Mouse (Mus musculus) kidney, embryonic 14.5 days (tissue): ENCODE data around the gene Zbtb17. TPM values are rescaled to one million over a fixed set of nuclear protein-coding genes. Genes with fewer than 3 reads are reported as not detected.
A peak's percentile ranks its signal among the peaks of the same experiment; 100 is the strongest.

Experiments
- ATAC-seq: fragments of 200-750 bp; cut with Nextera tagmentation; 2 replicates; pipeline ENCODE4 v1.8.0; 2017; ENCODE audit warnings: moderate number of reproducible peaks, mild to moderate bottlenecking, moderate TSS enrichment, moderate library complexity; ENCODE audit not compliant: low FRiP score, low TSS enrichment
- H3K27ac ChIP-seq: fragments of 300-500 bp; sonication (generic); 2 replicates; pipeline ENCODE4 v1.5.1; 2014; ENCODE audit warnings: low read depth, mild to moderate bottlenecking, low read length, moderate library complexity, mixed read lengths
- H3K27me3 ChIP-seq: fragments of 300-500 bp; sonication (generic); 2 replicates; pipeline ENCODE4 v1.6.1; 2014; ENCODE audit warnings: mild to moderate bottlenecking, low read length; ENCODE audit not compliant: control insufficient read depth, insufficient read depth
- H3K36me3 ChIP-seq: fragments of 300-500 bp; sonication (generic); 2 replicates; pipeline ENCODE4 v1.6.1; 2014; ENCODE audit warnings: low read length, mixed read lengths; ENCODE audit not compliant: control insufficient read depth, insufficient read depth
- H3K4me1 ChIP-seq: fragments of 300-500 bp; sonication (generic); 2 replicates; pipeline ENCODE4 v1.6.1; 2014; ENCODE audit warnings: low read length, mixed read lengths; ENCODE audit not compliant: control insufficient read depth, insufficient read depth
- H3K4me2 ChIP-seq: fragments of 300-500 bp; sonication (generic); replicated peaks from 2 replicates; pipeline ENCODE4 v1.6.1; 2014; ENCODE audit warnings: low read depth, mild to moderate bottlenecking, low read length
- H3K4me3 ChIP-seq: fragments of 300-500 bp; sonication (generic); 2 replicates; pipeline ENCODE4 v1.5.1; 2014; ENCODE audit warnings: mild to moderate bottlenecking, low read length
- H3K9ac ChIP-seq: fragments of 300-500 bp; sonication (generic); 2 replicates; pipeline ENCODE4 v1.6.1; 2014; ENCODE audit warnings: low read depth, mild to moderate bottlenecking, low read length, moderate library complexity
- H3K9me3 ChIP-seq: fragments of 300-500 bp; sonication (generic); 2 replicates; pipeline ENCODE4 v1.6.1; 2016; ENCODE audit warnings: low read length; ENCODE audit not compliant: control insufficient read depth
- WGBS: fragments of 180-500 bp; shearing (Covaris S2); extraction: QIAGEN DNeasy Blood & Tissue Kit; methylation state at CpG from one replicate; pipeline ENCODE4 v1.1.7; 2014; 5-methylcytosine and 5-hydroxymethylcytosine counted together
- polyA plus RNA-seq: library from polyadenylated mRNA; unstranded; fragments of >200 nt; fragmentation: Nextera tagmentation; extraction: Ambion mirVana; gene quantifications from 2 replicates; pipeline ENCODE4 v1.2.1, GENCODE M21; 2014

Zbtb17 gene
- 28.0 and 37.3 TPM in 2 replicates for polyA plus RNA-seq

GRCm38 (mm10) chr4:141444451-141445327 is at the start of gene Zbtb17:
TSS of gene Zbtb17 (plus strand) at chr4:141444654.
- WGBS = under 1% methylated on average over 81 of the region's 102 CpGs
- peak within 1 kb of the TSS; percentile 94 for H3K9ac ChIP-seq
- peaks cover 31% of the 10 kb centered on the region for H3K36me3 ChIP-seq
- peak within 1 kb of the TSS; percentile 96 for H3K4me3 ChIP-seq
- peaks cover 24% of the 10 kb centered on the region for H3K4me1 ChIP-seq
- peak within 1 kb of the TSS; percentile 77 for H3K4me2 ChIP-seq
- no peaks in the 10 kb centered on the region for H3K27me3 ChIP-seq
- no peaks in the 10 kb centered on the region for H3K9me3 ChIP-seq
- ATAC-seq = peak; percentile 92
- H3K27ac ChIP-seq = peak within 1 kb of the TSS; percentile 83

- no peaks in the 10 kb centered on the region; the same call in 1 of the 2 replicates for H3K4me1 ChIP-seq
- peak overlapping the region; percentile 31 for H3K4me2 ChIP-seq
- peak overlapping the region; percentile 9 for H3K4me3 ChIP-seq
- WGBS = 12% methylated on average over 16 of the region's 16 CpGs
- no peaks in the 10 kb centered on the region for H3K36me3 ChIP-seq
- H3K9ac ChIP-seq = no peak overlapping the region
- no peak overlapping the region for H3K27ac ChIP-seq
- no peaks in the 10 kb centered on the region for H3K27me3 ChIP-seq
- no peaks in the 10 kb centered on the region for H3K9me3 ChIP-seq
- no peak for ATAC-seq
These were observed 49.7 kb upstream of the Zbtb17 start for GRCm38 (mm10) chr4:141394751-141395150.

- no peaks in the 10 kb centered on the region; the same call in 1 of the 2 replicates for H3K4me1 ChIP-seq
- no peak overlapping the region for H3K4me3 ChIP-seq
- no peak overlapping the region for H3K9ac ChIP-seq
- 73% methylated on average over 12 of the region's 12 CpGs for WGBS
- no peaks in the 10 kb centered on the region for H3K36me3 ChIP-seq
- H3K4me2 ChIP-seq = no peak overlapping the region
- H3K27me3 ChIP-seq = no peaks in the 10 kb centered on the region
- ATAC-seq = no peak
- H3K27ac ChIP-seq = no peak overlapping the region
- H3K9me3 ChIP-seq = no peaks in the 10 kb centered on the region
These were observed 46.6 kb upstream of the Zbtb17 start for GRCm38 (mm10) chr4:141397861-141398260.

GRCm38 (mm10) chr4:141398545-141398944 is 45.9 kb upstream of the Zbtb17 start, which contains the start of gene Clcnka:
TSS of gene Clcnka (minus strand) at chr4:141398724.
- H3K27ac ChIP-seq = no peak within 1 kb of the TSS
- H3K9me3 ChIP-seq = no peaks in the 10 kb centered on the region
- H3K4me2 ChIP-seq = peak within 1 kb of the TSS; percentile 12
- H3K36me3 ChIP-seq = no peaks in the 10 kb centered on the region
- no peaks in the 10 kb centered on the region; the same call in 1 of the 2 replicates for H3K4me1 ChIP-seq
- no peak within 1 kb of the TSS for H3K4me3 ChIP-seq
- H3K9ac ChIP-seq = no peak within 1 kb of the TSS
- no peaks in the 10 kb centered on the region for H3K27me3 ChIP-seq
- 47% methylated on average over 12 of the region's 12 CpGs for WGBS
- no peak; the same call in 1 of the 2 replicates for ATAC-seq

GRCm38 (mm10) chr4:141400171-141400570 is 44.3 kb upstream of the Zbtb17 start:
- Histone ChIP-seq H3K4me2 (no peak overlapping the region), H3K27me3 (no peaks in the 10 kb centered on the region; the same call in 1 of the 2 replicates), H3K27ac (no peak overlapping the region), H3K4me3 (no peak overlapping the region), H3K4me1 (peaks cover 4% of the 10 kb centered on the region; the same call in 1 of the 2 replicates), H3K9me3 (no peaks in the 10 kb centered on the region), H3K9ac (no peak overlapping the region), H3K36me3 (no peaks in the 10 kb centered on the region)
- WGBS = 85% methylated on average over 15 of the region's 15 CpGs
- ATAC-seq = no peak

GRCm38 (mm10) chr4:141404518-141405313 is 39.7 kb upstream of the Zbtb17 start:
- H3K9ac ChIP-seq = peak overlapping the region; percentile 32; the same call in 1 of the 2 replicates

GRCm38 (mm10) chr4:141405314-141405622 is 39.2 kb upstream of the Zbtb17 start:
- Histone ChIP-seq H3K9me3 (no peaks in the 10 kb centered on the region), H3K27me3 (no peaks in the 10 kb centered on the region; the same call in 1 of the 2 replicates), H3K27ac (no peak overlapping the region), H3K36me3 (no peaks in the 10 kb centered on the region), H3K9ac (no peak overlapping the region), H3K4me2 (no peak overlapping the region), H3K4me1 (peaks cover 4% of the 10 kb centered on the region; the same call in 1 of the 2 replicates), H3K4me3 (no peak overlapping the region)
- no peak for ATAC-seq
- 87% methylated on average over 3 of the region's 3 CpGs for WGBS

More at GRCm38 (mm10) chr4:141404518-141405313, 39.7 kb upstream of the Zbtb17 start:
- peaks cover 4% of the 10 kb centered on the region; the same call in 1 of the 2 replicates for H3K4me1 ChIP-seq
- no peaks in the 10 kb centered on the region for H3K9me3 ChIP-seq
- no peak overlapping the region for H3K27ac ChIP-seq
- H3K36me3 ChIP-seq = no peaks in the 10 kb centered on the region
- H3K4me3 ChIP-seq = no peak overlapping the region
- peak overlapping the region; percentile 17; the same call in 1 of the 2 replicates for H3K4me2 ChIP-seq
- ATAC-seq = peak; percentile 82
- no peaks in the 10 kb centered on the region; the same call in 1 of the 2 replicates for H3K27me3 ChIP-seq
- 13% methylated on average over 15 of the region's 15 CpGs for WGBS

GRCm38 (mm10) chr4:141406516-141407299 is 37.7 kb upstream of the Zbtb17 start:
- WGBS = 44% methylated on average over 14 of the region's 14 CpGs
- no peaks in the 10 kb centered on the region; the same call in 1 of the 2 replicates for H3K27me3 ChIP-seq
- H3K4me2 ChIP-seq = no peak overlapping the region
- peaks cover 4% of the 10 kb centered on the region; the same call in 1 of the 2 replicates for H3K4me1 ChIP-seq
- H3K36me3 ChIP-seq = no peaks in the 10 kb centered on the region
- H3K9me3 ChIP-seq = no peaks in the 10 kb centered on the region
- H3K9ac ChIP-seq = no peak overlapping the region
- no peak overlapping the region for H3K27ac ChIP-seq
- ATAC-seq = no peak
- H3K4me3 ChIP-seq = no peak overlapping the region
